Mouse (Mus musculus): ENCODE measurements at regions not wholly inside any gene's neighbourhood (a gene's known extent, or its start where the extent isn't known, plus 50 kb on each side); places are given as distances from the start of the nearest gene placed in this dataset.

- DNase-seq (ENCODE audit: low spot score) = peak; percentile 19
Observed at GRCm38 (mm10) chr2:103848923-103849700, 51.7 kb upstream of the Caprin1 start.

- no peak for DNase-seq (ENCODE audit: low spot score)
Observed at GRCm38 (mm10) chr2:103849766-103850530, 52.5 kb upstream of the Caprin1 start.

GRCm38 (mm10) chr2:103850531-103850816 lies 53.0 kb upstream of the Caprin1 start:
- DNase-seq (ENCODE audit: low spot score) = no peak

GRCm38 (mm10) chr2:103851171-103851570 lies 53.7 kb upstream of the Caprin1 start:
- DNase-seq (ENCODE audit: low spot score) = no peak

- no peak for DNase-seq (ENCODE audit: low spot score)
Observed at GRCm38 (mm10) chr2:103861226-103861625, 63.8 kb upstream of the Caprin1 start.

- no peak for DNase-seq (ENCODE audit: low spot score)
Observed at GRCm38 (mm10) chr2:103864254-103864653, 66.8 kb upstream of the Caprin1 start.

GRCm38 (mm10) chr2:103865319-103866171 lies 68.1 kb upstream of the Caprin1 start:
- DNase-seq (ENCODE audit: low spot score) = peak; percentile 56

- no peak for DNase-seq (ENCODE audit: low spot score)
Observed at GRCm38 (mm10) chr2:103867241-103867957, 70.0 kb upstream of the Caprin1 start.

- DNase-seq (ENCODE audit: low spot score) = no peak
Observed at GRCm38 (mm10) chr2:103867958-103868330, 70.5 kb upstream of the Caprin1 start.

- no peak for DNase-seq (ENCODE audit: low spot score)
Observed at GRCm38 (mm10) chr2:103868655-103869054, 71.2 kb upstream of the Caprin1 start.

- DNase-seq (ENCODE audit: low spot score) = peak; percentile 53
Observed at GRCm38 (mm10) chr2:103871522-103872276, 74.2 kb upstream of the Caprin1 start.

GRCm38 (mm10) chr2:103872277-103872636 lies 74.8 kb upstream of the Caprin1 start:
- DNase-seq (ENCODE audit: low spot score) = no peak

- DNase-seq (ENCODE audit: low spot score) = no peak
Observed at GRCm38 (mm10) chr2:103873381-103873780, 75.9 kb upstream of the Caprin1 start.

- no peak for DNase-seq (ENCODE audit: low spot score)
Observed at GRCm38 (mm10) chr2:103874466-103874865, 77.0 kb upstream of the Caprin1 start.

- no peak for DNase-seq (ENCODE audit: low spot score)
Observed at GRCm38 (mm10) chr2:103875754-103876153, 78.3 kb upstream of the Caprin1 start.

- DNase-seq (ENCODE audit: low spot score) = no peak
Observed at GRCm38 (mm10) chr2:103876236-103876635, 78.8 kb upstream of the Caprin1 start.

- DNase-seq (ENCODE audit: low spot score) = no peak
Observed at GRCm38 (mm10) chr2:103881026-103881763, 76.6 kb upstream of the Lmo2 start.

GRCm38 (mm10) chr2:103884926-103885325 lies 72.9 kb upstream of the Lmo2 start:
- no peak for DNase-seq (ENCODE audit: low spot score)

- DNase-seq (ENCODE audit: low spot score) = no peak
Observed at GRCm38 (mm10) chr2:103888023-103888422, 69.8 kb upstream of the Lmo2 start.

GRCm38 (mm10) chr2:103891240-103891767 lies 66.5 kb upstream of the Lmo2 start:
- no peak for DNase-seq (ENCODE audit: low spot score)

All from spleen, adult 12 weeks (tissue).